Mouse (Mus musculus): Measurements from ENCODE around the gene Immp2l.

Gene Immp2l

GRCm38 (mm10) chr12:41170051-41170450 lies 146.2 kb downstream of the Immp2l start:
- DNase-seq (ENCODE audit: low read depth, low spot score) = no peak

GRCm38 (mm10) chr12:41182856-41183255 lies 159.0 kb downstream of the Immp2l start:
- no peak for DNase-seq (ENCODE audit: low read depth, low spot score)

GRCm38 (mm10) chr12:41185060-41185459 lies 161.2 kb downstream of the Immp2l start:
- no peak for DNase-seq (ENCODE audit: low read depth, low spot score)

GRCm38 (mm10) chr12:41185509-41185908 lies 161.6 kb downstream of the Immp2l start:
- no peak for DNase-seq (ENCODE audit: low read depth, low spot score)

DNA sequence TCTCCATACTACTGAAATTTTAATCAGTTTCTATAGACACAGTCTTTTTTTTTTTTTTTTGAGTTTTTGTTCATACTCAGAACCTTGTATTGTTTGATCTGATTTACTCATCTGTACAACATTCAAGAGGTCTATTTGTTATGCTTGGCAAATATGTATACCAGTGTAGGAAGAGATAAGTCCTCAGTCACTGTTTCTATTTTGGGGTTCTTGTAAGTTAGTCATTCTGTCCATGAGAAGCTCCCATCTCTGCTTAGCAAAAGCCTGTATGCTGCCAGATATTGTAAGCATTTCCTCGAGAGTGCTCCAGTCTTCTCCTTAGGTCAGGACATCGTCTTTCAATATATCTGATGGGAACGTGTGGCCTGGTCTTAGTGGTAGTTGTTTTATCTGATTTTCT lies 168.9 kb downstream of the Immp2l start:
- no peak for DNase-seq (ENCODE audit: low read depth, low spot score)

DNA sequence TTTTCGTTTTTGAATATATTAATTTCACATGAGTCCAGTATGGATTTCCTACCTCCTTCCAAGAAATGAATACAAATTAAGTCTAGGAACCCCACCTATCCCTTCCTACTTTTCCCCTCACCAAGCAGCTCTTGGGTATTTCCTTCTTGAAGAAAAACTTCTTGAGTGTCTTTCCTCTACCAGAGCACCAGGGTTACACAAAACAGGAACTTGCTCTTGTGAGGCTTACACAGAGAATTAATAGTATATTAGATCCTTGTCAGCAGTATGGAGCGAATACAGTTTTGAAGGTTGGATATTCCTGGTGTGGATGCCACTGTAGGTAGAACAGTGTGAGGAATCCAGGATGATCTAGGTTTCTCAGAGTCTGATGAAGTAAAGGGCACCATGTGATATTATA lies 172.5 kb downstream of the Immp2l start:
- no peak for DNase-seq (ENCODE audit: low read depth, low spot score)

DNA sequence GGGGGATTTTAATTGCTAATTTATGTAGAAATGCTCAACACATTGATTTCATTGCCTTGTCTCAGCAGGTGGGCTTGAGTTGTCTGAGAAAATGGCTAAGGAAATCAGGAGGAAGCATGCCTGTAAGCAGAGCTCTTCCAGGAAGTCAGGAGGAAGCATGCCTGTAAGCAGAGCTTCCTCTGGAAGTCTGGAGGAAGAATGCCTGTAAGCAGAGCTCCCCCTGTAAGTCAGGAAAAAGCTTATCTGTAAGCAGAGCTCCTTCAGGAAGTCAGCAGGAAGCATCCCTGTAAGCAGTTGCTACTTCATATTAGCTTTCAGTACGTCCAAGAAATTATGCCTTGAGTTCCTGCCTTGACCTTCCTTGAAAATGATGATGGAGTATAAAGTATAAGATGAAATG lies 191.3 kb downstream of the Immp2l start:
- no peak for DNase-seq (ENCODE audit: low read depth, low spot score)

DNA sequence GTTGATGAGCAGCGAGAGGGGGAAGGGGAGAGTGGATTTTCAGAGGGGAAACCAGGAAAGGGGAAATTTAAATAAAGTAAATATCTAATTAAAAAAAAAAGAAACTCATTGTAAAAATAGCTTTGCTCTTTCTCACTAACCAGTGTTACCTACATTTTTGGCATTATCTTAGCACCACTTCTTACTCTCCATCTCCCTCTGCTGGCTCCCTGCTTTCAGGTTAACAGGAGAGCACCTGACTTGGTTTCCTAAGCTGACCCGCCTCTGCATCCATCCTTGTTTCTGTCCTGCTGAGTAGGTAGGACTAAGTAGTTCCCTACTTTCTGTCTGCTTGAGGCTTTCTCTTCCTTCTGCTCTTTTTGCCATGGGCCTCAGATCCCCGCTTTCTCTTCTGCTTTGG lies 198.0 kb downstream of the Immp2l start:
- DNase-seq (ENCODE audit: low read depth, low spot score) = no peak

DNA sequence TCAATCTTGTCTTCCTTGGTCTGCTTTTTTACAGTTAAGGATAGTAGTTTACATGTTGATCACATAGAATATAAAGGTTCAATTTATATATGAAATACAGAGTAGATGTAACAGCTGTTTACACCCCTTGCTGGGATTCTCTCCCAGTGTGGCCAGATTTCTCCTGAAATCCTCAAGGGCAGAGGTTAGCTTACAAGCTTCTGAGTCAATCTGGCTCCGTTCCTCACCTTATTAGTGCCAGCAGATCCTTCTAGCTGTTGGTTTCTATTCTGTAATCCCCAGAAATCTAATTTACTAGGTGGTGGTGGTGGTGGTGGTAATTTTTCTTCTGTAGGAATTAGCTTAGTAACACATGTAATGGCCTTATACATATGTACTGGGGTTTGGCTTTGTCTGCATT lies 199.8 kb downstream of the Immp2l start:
- no peak for DNase-seq (ENCODE audit: low read depth, low spot score)

GRCm38 (mm10) chr12:41224538-41224937 lies 200.6 kb downstream of the Immp2l start:
- DNase-seq (ENCODE audit: low read depth, low spot score) = no peak

DNA sequence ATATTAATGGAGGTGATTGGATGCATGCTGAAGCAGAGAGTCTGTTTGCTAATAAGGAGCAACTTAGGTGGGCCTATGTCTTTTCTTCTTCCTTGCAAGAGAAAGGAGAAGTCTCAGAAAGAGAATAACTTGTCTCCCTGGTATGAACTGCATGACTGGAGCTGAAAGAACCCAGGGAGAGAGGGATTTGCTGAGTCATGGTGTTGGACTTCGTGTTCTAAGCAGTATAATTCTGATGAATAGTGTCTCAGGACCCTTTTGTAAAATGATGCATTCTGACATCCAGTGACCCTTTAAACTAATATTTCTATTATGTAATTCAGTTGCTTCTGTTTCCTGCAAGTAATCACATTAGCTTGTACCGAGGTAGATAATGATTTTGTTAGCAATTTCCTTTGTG lies 208.1 kb downstream of the Immp2l start:
- no peak for DNase-seq (ENCODE audit: low read depth, low spot score)

- DNase-seq (ENCODE audit: low read depth, low spot score) = no peak
These were observed 214.0 kb downstream of the Immp2l start for GRCm38 (mm10) chr12:41237880-41238279.

DNA sequence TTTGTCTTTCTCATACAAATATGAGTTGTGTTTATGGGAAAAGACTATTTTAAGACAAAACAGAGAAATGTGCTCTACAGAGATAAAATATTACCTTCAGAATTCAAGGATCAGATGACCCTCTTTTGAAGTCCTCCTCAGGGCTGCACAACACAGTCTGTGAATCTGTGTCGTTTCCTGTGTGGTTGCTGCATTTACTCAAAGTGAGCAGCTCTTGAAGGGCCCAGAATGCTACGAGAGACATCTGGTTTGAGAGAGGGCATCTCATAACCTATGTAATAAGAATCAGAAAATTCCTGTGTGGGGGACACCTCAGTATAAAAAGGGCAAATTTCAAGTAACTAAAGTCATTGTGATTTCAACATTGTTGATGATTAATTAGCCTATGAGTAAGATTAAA lies 217.3 kb downstream of the Immp2l start:
- DNase-seq (ENCODE audit: low read depth, low spot score) = no peak

DNA sequence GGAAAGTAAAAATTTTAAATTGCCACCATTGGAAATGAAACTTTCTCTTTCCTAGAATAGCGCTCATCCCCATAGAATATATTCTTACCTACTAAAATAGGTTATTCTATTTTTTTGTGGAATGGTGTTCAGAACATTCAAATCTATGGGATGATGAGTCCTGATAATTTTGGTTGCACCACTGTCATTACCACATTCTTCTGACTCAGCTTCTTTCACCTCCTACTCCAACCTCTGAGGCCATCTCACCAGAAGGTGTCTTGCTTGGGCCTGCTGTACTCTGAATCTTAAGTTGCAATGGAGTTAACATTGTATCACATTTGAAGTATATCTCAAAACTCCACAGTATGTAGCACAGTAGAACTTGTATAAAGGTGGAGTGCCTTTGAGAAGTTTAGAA lies 224.4 kb downstream of the Immp2l start:
- DNase-seq (ENCODE audit: low read depth, low spot score) = no peak

GRCm38 (mm10) chr12:41250123-41250522 lies 226.2 kb downstream of the Immp2l start:
- no peak for DNase-seq (ENCODE audit: low read depth, low spot score)

GRCm38 (mm10) chr12:41257905-41258304 lies 234.0 kb downstream of the Immp2l start:
- no peak for DNase-seq (ENCODE audit: low read depth, low spot score)

DNA sequence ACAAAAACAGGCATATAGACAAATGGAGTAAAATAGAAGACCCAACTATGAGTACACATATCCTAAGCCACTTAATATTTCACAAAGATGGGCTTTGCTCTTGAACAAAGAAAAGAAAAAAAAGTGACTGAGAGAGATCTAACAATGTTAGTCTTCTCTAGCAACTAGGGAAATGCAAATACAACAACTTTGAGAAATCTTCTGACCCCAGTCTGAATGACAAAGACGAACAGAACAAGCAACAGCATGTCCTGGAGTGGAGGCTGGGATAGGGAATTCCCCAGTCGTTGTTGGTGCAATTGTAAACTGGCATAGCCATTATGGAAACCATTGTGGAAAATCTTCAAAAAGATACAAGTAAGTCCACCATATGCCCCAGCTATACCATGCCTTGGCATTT lies 235.7 kb downstream of the Immp2l start:
- no peak for DNase-seq (ENCODE audit: low read depth, low spot score)

GRCm38 (mm10) chr12:41274136-41274535 lies 250.2 kb downstream of the Immp2l start:
- DNase-seq (ENCODE audit: low read depth, low spot score) = no peak

GRCm38 (mm10) chr12:41275361-41275760 lies 251.5 kb downstream of the Immp2l start:
- no peak for DNase-seq (ENCODE audit: low read depth, low spot score)

- no peak for DNase-seq (ENCODE audit: low read depth, low spot score)
These were observed 254.0 kb downstream of the Immp2l start for GRCm38 (mm10) chr12:41277896-41278295.

DNA sequence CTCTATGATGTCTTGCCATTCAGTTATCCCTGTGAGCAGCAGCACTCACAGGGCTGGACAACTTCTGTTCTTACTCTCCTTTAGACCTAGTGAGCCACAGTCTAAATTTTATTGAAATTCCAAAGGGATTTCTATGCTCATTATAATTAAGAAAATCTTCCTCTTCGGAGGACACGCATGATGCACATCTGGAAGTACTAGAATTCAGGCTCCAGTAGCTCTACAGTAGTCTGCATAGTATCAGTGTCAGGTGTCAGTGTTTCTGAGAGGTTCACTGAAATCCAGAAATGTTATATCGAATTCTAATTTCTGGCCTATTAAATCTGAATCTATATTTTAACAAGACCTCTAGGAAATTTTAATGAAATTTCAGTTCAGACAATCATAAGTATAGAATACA lies 265.2 kb downstream of the Immp2l start:
- no peak for DNase-seq (ENCODE audit: low read depth, low spot score)

GRCm38 (mm10) chr12:41307015-41307414 lies 283.1 kb downstream of the Immp2l start:
- no peak for DNase-seq (ENCODE audit: low read depth, low spot score)

DNA sequence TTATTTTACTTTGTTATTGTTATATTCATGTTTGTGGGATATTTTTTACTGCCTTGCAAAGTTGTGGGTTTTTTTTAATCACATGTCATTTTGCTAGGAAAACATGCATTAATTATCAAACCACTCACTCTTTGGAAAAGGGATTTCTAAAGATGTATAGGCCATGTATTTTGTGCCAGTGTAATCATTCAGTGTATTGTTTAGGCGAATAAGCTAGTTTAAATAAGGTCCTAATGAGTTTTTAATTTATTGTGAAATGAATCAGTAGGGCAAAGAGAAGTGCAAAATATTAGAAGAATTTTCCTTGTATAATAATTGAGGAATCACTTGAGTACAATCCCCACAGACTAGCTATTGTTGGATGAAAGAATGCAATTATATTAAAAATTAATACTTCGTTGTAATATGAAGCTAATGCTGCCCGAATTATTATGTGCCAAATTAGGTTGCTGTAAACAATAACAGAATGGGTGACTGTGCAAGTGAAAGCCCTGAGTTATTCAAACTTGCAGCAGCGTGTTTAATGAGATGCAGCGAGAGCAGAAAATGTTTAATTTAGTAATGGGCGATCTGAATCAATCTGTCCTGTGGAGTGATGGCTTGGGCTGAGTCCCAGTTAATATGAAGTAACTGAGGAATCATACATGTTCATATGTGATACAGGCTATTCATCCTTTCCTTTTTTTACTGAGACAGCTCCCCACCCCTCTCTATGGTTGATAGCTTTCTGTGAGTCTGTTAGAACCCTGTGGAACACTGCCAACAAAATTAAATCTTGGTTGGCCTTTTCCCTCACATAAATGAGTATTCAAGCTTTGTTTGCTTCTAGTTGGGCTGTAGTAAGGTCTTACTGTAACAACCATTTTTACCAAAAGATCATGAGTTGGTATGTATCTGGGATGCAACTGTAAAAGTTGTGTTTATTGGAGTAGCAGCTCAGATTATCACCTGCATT lies 285.1 kb downstream of the Immp2l start:
- DNase-seq (ENCODE audit: low read depth, low spot score) = no peak

GRCm38 (mm10) chr12:41313391-41313790 lies 289.5 kb downstream of the Immp2l start:
- DNase-seq (ENCODE audit: low read depth, low spot score) = no peak

Data from retina, adult 2 months (tissue).